Mouse (Mus musculus) mouse embryonic stem cell (cell line): Measurements from ENCODE around the gene Sufu.

Experiments used
- in situ Hi-C, 2 experiments: fragments of 300-500 bp; cut with MboI; formaldehyde crosslinking; loops; 1 replicate in 1 of 2; 3 replicates in 1 of 2; pipeline ENCODE4 v1.14.3; 2019 to 2020; ENCODE audit warnings: low sequenced_read_pairs in 2 of 2, low pct_unique_long_range_greater_than_20kb in 1 of 2, mixed read lengths in 1 of 2; ENCODE audit not compliant: unreplicated experiment in 1 of 2

The Sufu gene

GRCm38 (mm10) chr19:46418051-46418450, 21.4 kb downstream of the Sufu start:
- in situ Hi-C loops, result no loop called here

- in situ Hi-C loops, result no loop called here
Measured at GRCm38 (mm10) chr19:46420410-46420809, 23.7 kb downstream of the Sufu start.

- in situ Hi-C loops, result no loop called here
Measured at GRCm38 (mm10) chr19:46422384-46423338, 26.0 kb downstream of the Sufu start.

GRCm38 (mm10) chr19:46425266-46425665, 28.6 kb downstream of the Sufu start:
- in situ Hi-C loops, result no loop called here

GRCm38 (mm10) chr19:46426488-46426887, 29.8 kb downstream of the Sufu start:
- in situ Hi-C loops, result no loop called here

- in situ Hi-C loops, result no loop called here
Measured at GRCm38 (mm10) chr19:46429250-46429649, 32.6 kb downstream of the Sufu start.

GRCm38 (mm10) chr19:46433712-46434111, 37.0 kb downstream of the Sufu start:
- in situ Hi-C loops, result loop anchor here in 1 of 2 experiments (5.0 kb wide), 1 partner anchor 36 kb away; the partner anchor contains the start of genes Actr1a and Sufu

- in situ Hi-C loops, result loop anchor here in 1 of 2 experiments (5.0 kb wide), 1 partner anchor 37 kb away; the partner anchor contains the start of genes Actr1a and Sufu
Measured at GRCm38 (mm10) chr19:46434148-46434547, 37.5 kb downstream of the Sufu start.

- in situ Hi-C loops, result loop anchor here in 1 of 2 experiments (5.0 kb wide), 1 partner anchor 37 kb away; the partner anchor contains the start of genes Actr1a and Sufu
Measured at GRCm38 (mm10) chr19:46434591-46434990, 37.9 kb downstream of the Sufu start.

GRCm38 (mm10) chr19:46435492-46435891, 38.8 kb downstream of the Sufu start:
- in situ Hi-C loops, result no loop called here

GRCm38 (mm10) chr19:46443509-46443908, 46.8 kb downstream of the Sufu start:
- in situ Hi-C loops, result no loop called here

- in situ Hi-C loops, result no loop called here
Measured at GRCm38 (mm10) chr19:46444209-46444608, 47.5 kb downstream of the Sufu start.

GRCm38 (mm10) chr19:46445641-46446040, 48.9 kb downstream of the Sufu start:
- in situ Hi-C loops, result no loop called here

- in situ Hi-C loops, result no loop called here
Measured at GRCm38 (mm10) chr19:46446436-46447020, 49.8 kb downstream of the Sufu start.

- in situ Hi-C loops, result no loop called here
Measured at GRCm38 (mm10) chr19:46447110-46447509, 50.4 kb downstream of the Sufu start.

- in situ Hi-C loops, result no loop called here
Measured at GRCm38 (mm10) chr19:46447911-46448310, 51.2 kb downstream of the Sufu start.

GRCm38 (mm10) chr19:46449261-46450005, 52.7 kb downstream of the Sufu start:
- in situ Hi-C loops, result no loop called here

GRCm38 (mm10) chr19:46452052-46452827, 55.5 kb downstream of the Sufu start:
- in situ Hi-C loops, result no loop called here
